Comparison of ENCODE assay signal across 9 mouse cellular contexts in genomic region chr4:45526846-45527561, GRCm38 (mm10). TPM values are rescaled to one million over a fixed set of nuclear protein-coding genes. Genes with fewer than 3 reads are reported as not detected.
A peak's percentile ranks its signal among the peaks of the same experiment; 100 is the strongest.
DNase-seq lines count a peak whose midpoint lies in the region; ATAC-seq and TF ChIP-seq lines count a peak whose summit lies in the region.
"Had no signal": no experiment of that assay in that cellular context is flagged by ENCODE, and none has a peak within 500 bp of the region (broad histone marks: within the 10 kb centered on the region; RNA-seq: fewer than 3 reads in every experiment).

No protein-coding gene starts in this region.

- no peak for DNase-seq in lung, embryonic 14.5 days
- no peak for DNase-seq in lung, postnatal 4 days
- no peak for DNase-seq in limb, embryonic 14.5 days (ENCODE audit: low spot score)
- no peak for DNase-seq in adipocyte (ENCODE audit: low spot score)
- DNase-seq in Muller cell, postnatal 12 days (ENCODE audit: inconsistent ontology term), result no peak
- DNase-seq in right cerebral cortex, postnatal 10 days (ENCODE audit: low spot score in 2 of 2), result no peak

- peaks cover 18% of the 10 kb centered on the region for H3K4me1 ChIP-seq in lung, embryonic 14.5 days (ENCODE audit: insufficient read depth)
- peaks cover 80% of the 10 kb centered on the region for H3K4me1 ChIP-seq in forebrain, embryonic 13.5 days
- H3K4me1 ChIP-seq in limb, embryonic 14.5 days (ENCODE audit: control insufficient read depth, insufficient read depth, low read length), result peaks cover 36% of the 10 kb centered on the region
- H3K4me1 ChIP-seq in neural tube, embryonic 15.5 days, result peaks cover 52% of the 10 kb centered on the region

- TF ChIP-seq CTCF in lung, embryonic 14.5 days (IDR thresholded peaks at IDR 0.05; ENCODE audit: low read depth), result no peak

- 0 out of 2 replicates have a peak overlapping the region, but pooled peaks have one; percentile 82 for H3K9ac ChIP-seq in lung, embryonic 14.5 days
- peak overlapping the region; percentile 92 for H3K9ac ChIP-seq in forebrain, embryonic 13.5 days
- H3K9ac ChIP-seq in limb, embryonic 14.5 days (ENCODE audit: low read depth, low read length, severe bottlenecking), result no peak overlapping the region
- H3K9ac ChIP-seq in neural tube, embryonic 15.5 days (replicated peaks), result no peak overlapping the region

- ATAC-seq in lung, embryonic 14.5 days (ENCODE audit: insufficient read depth), result no peak
- ATAC-seq in forebrain, embryonic 13.5 days, result no peak
- ATAC-seq in limb, embryonic 14.5 days (ENCODE audit: low FRiP score, low read depth), result no peak
- ATAC-seq in neural tube, embryonic 15.5 days (ENCODE audit: low FRiP score), result no peak
- ATAC-seq: Patski had no signal

- no peak for TF ChIP-seq POLR2A in limb, embryonic 14.5 days (IDR thresholded peaks at IDR 0.05; ENCODE audit: borderline replicate concordance, extremely low read depth, insufficient read depth, insufficient read length)

- H3K4me3 ChIP-seq in lung, embryonic 14.5 days (ENCODE audit: low read depth, low read length), result peak overlapping the region; percentile 79
- peak overlapping the region; percentile 85 for H3K4me3 ChIP-seq in forebrain, embryonic 13.5 days
- no peak overlapping the region; the same call in 1 of the 2 replicates for H3K4me3 ChIP-seq in limb, embryonic 14.5 days (replicated peaks; ENCODE audit: low read length)
- H3K4me3 ChIP-seq in neural tube, embryonic 15.5 days (replicated peaks), result peak overlapping the region; percentile 15; the same call in 1 of the 2 replicates

- H3K27me3 ChIP-seq in lung, embryonic 14.5 days (ENCODE audit: insufficient read depth, low read length), result no peaks in the 10 kb centered on the region
- no peaks in the 10 kb centered on the region for H3K27me3 ChIP-seq in forebrain, embryonic 13.5 days
- H3K27me3 ChIP-seq in limb, embryonic 14.5 days (ENCODE audit: control insufficient read depth, insufficient read depth, low read length), result no peaks in the 10 kb centered on the region
- no peaks in the 10 kb centered on the region for H3K27me3 ChIP-seq in neural tube, embryonic 15.5 days (replicated peaks)
- H3K27me3 ChIP-seq: Patski had no signal

- 0 out of 2 replicates have a peak, but pooled peaks cover 14% of the 10 kb centered on the region for H3K36me3 ChIP-seq in lung, embryonic 14.5 days (ENCODE audit: insufficient read depth)
- H3K36me3 ChIP-seq in forebrain, embryonic 13.5 days (ENCODE audit: poor library complexity, severe bottlenecking), result peaks cover 10% of the 10 kb centered on the region; the same call in 1 of the 2 replicates
- peaks cover 6% of the 10 kb centered on the region; the same call in 1 of the 2 replicates for H3K36me3 ChIP-seq in limb, embryonic 14.5 days (ENCODE audit: control insufficient read depth, insufficient read depth, low read length)
- H3K36me3 ChIP-seq in neural tube, embryonic 15.5 days, result no peaks in the 10 kb centered on the region

- no peak overlapping the region for H3K27ac ChIP-seq in lung, embryonic 14.5 days (ENCODE audit: low read depth)
- no peak overlapping the region for H3K27ac ChIP-seq in forebrain, embryonic 13.5 days
- H3K27ac ChIP-seq in limb, embryonic 14.5 days (replicated peaks; ENCODE audit: low read depth, low read length), result no peak overlapping the region
- H3K27ac ChIP-seq in neural tube, embryonic 15.5 days (replicated peaks), result no peak overlapping the region

- no peaks in the 10 kb centered on the region for H3K9me3 ChIP-seq in lung, embryonic 14.5 days (ENCODE audit: low read depth, low read length)
- H3K9me3 ChIP-seq in forebrain, embryonic 13.5 days (replicated peaks), result no peaks in the 10 kb centered on the region
- no peaks in the 10 kb centered on the region for H3K9me3 ChIP-seq in limb, embryonic 14.5 days (ENCODE audit: control insufficient read depth, low read length)
- H3K9me3 ChIP-seq in neural tube, embryonic 15.5 days (replicated peaks), result no peaks in the 10 kb centered on the region

- 85% methylated on average over 2 of the region's 2 CpGs for WGBS in lung, embryonic 14.5 days
- 57% methylated on average over 2 of the region's 2 CpGs for WGBS in forebrain, embryonic 13.5 days
- WGBS in limb, embryonic 14.5 days, result 83% methylated on average over 2 of the region's 2 CpGs
- 87% methylated on average over 2 of the region's 2 CpGs for WGBS in neural tube, embryonic 15.5 days

- peak overlapping the region; percentile 98 for H3K4me2 ChIP-seq in lung, embryonic 14.5 days
- peak overlapping the region; percentile 83 for H3K4me2 ChIP-seq in forebrain, embryonic 13.5 days
- peak overlapping the region; percentile 96; the same call in 1 of the 2 replicates for H3K4me2 ChIP-seq in limb, embryonic 14.5 days (replicated peaks; ENCODE audit: low read depth, low read length, severe bottlenecking)
- peak overlapping the region; percentile 94 for H3K4me2 ChIP-seq in neural tube, embryonic 15.5 days

RNA-seq across cellular contexts. Expression of gene Shb, which starts 5.3 kb away (rescaled TPM):
- polyA plus RNA-seq in lung, embryonic 14.5 days (2014; fragmentation: Nextera tagmentation; extraction: Ambion mirVana), result 10.6 TPM in 2 replicates
- polyA plus RNA-seq in forebrain, embryonic 13.5 days (2015; fragmentation: Nextera tagmentation; extraction: Ambion mirVana), result 6.5 and 7.2 TPM in 2 replicates
- 19.0 and 20.9 TPM in 2 replicates for polyA plus RNA-seq in limb, embryonic 14.5 days (2012; rRNA removed)
- polyA plus RNA-seq in limb, embryonic 14.5 days (2014; fragmentation: Nextera tagmentation; extraction: Ambion mirVana), result 9.2 and 10.6 TPM in 2 replicates
- polyA plus RNA-seq in neural tube, embryonic 15.5 days (2015; fragmentation: Nextera tagmentation; extraction: Ambion mirVana), result 3.9 and 4.7 TPM in 2 replicates

Comparison
In these comparisons a context has a peak if more than half of its experiments do, and no peak if none do; other contexts are left out.
1. H3K9ac ChIP-seq: peak in lung, embryonic 14.5 days (single experiment) and forebrain, embryonic 13.5 days (single experiment); none in limb, embryonic 14.5 days (single experiment) and neural tube, embryonic 15.5 days (single experiment).
2. Peak in every context shown above with its lines, with median percentiles within 50 percentile points of each other: H3K4me2 ChIP-seq.